Mouse (Mus musculus): Measurements from ENCODE around the gene Neu1. TPM values are rescaled to one million over a fixed set of nuclear protein-coding genes. Genes with fewer than 3 reads are reported as not detected.

Neu1 gene
- polyA plus RNA-seq, 1 experiment from 2014 or later, result 16.0 TPM

DNA sequence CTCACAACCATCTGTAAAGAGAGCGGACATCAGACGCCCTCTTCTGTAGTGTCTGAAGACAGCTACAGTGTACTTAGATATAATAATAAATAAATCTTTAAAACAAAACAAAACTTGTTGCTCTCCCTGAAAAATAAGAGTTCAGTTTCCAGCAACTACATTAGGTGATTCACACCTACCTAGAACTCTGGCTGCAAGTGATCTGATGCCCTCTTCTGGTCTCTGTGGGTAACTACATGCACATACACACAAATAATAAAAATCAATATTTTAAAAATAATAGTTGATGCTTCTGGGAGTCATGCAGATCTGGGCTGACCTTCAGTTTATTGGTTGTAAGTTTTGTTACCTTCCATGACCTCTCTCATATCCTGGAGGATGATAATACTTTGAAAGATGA is 53.2 kb downstream of the Neu1 start:
- Histone ChIP-seq H3K27ac (ENCODE audit: low read depth, low read length) (no peak overlapping the region), H3K36me3 (ENCODE audit: control insufficient read depth, insufficient read depth, low read length) (peaks cover 17% of the 10 kb centered on the region), H3K4me2 (no peak overlapping the region), H3K4me3 (ENCODE audit: low read depth, low read length) (no peak overlapping the region), H3K4me1 (ENCODE audit: control insufficient read depth, insufficient read depth, low read length) (peaks cover 9% of the 10 kb centered on the region), H3K27me3 (ENCODE audit: control insufficient read depth, insufficient read depth, low read length) (no peaks in the 10 kb centered on the region), H3K9me3 (replicated peaks; ENCODE audit: control insufficient read depth, low read length) (no peaks in the 10 kb centered on the region), H3K9ac (ENCODE audit: low read depth, low read length) (no peak overlapping the region)
- WGBS (ENCODE audit: insufficient replicate concordance), result 77% methylated on average over 2 of the region's 2 CpGs
- ATAC-seq (replicated peaks; ENCODE audit: insufficient number of reproducible peaks, low FRiP score, low TSS enrichment), result no peak

Other genes starting within 250 kb of the Neu1 start
- gene C4b, start 187.4 kb upstream of the Neu1 start, polyA plus RNA-seq (2014; fragmentation: Nextera tagmentation; extraction: Ambion mirVana), result not detected in 2 replicates
- not detected in 2 replicates for gene Cyp21a1, start 126.7 kb upstream of the Neu1 start, polyA plus RNA-seq (2014; fragmentation: Nextera tagmentation; extraction: Ambion mirVana)
- 15.7 and 17.8 TPM in 2 replicates for gene Stk19, start 94.3 kb upstream of the Neu1 start, polyA plus RNA-seq (2014; fragmentation: Nextera tagmentation; extraction: Ambion mirVana)
- gene Dxo, start 94.2 kb upstream of the Neu1 start, polyA plus RNA-seq (2014; fragmentation: Nextera tagmentation; extraction: Ambion mirVana), result 37.3 and 38.7 TPM in 2 replicates
- 24.3 and 30.3 TPM in 2 replicates for gene Skiv2l, start 81.0 kb upstream of the Neu1 start, polyA plus RNA-seq (2014; fragmentation: Nextera tagmentation; extraction: Ambion mirVana)
- 89.9 and 96.8 TPM in 2 replicates for gene Nelfe, start 80.9 kb upstream of the Neu1 start, polyA plus RNA-seq (2014; fragmentation: Nextera tagmentation; extraction: Ambion mirVana)
- 0.65 and 2.5 TPM in 2 replicates for gene Cfb, start 68.7 kb upstream of the Neu1 start, polyA plus RNA-seq (2014; fragmentation: Nextera tagmentation; extraction: Ambion mirVana)
- gene Zbtb12, start 51.8 kb upstream of the Neu1 start, polyA plus RNA-seq (2014; fragmentation: Nextera tagmentation; extraction: Ambion mirVana), result 0.52 and 0.59 TPM in 2 replicates
- not detected in 2 replicates for gene Gm20547, start 49.2 kb upstream of the Neu1 start, polyA plus RNA-seq (2014; fragmentation: Nextera tagmentation; extraction: Ambion mirVana)
- gene C2, start 33.0 kb upstream of the Neu1 start, polyA plus RNA-seq (2014; fragmentation: Nextera tagmentation; extraction: Ambion mirVana), result 0.70 and 0.94 TPM in 2 replicates
- gene Ehmt2, start 32.8 kb upstream of the Neu1 start, polyA plus RNA-seq (2014; fragmentation: Nextera tagmentation; extraction: Ambion mirVana), result 32.4 and 42.3 TPM in 2 replicates
- gene Slc44a4, start 16.8 kb upstream of the Neu1 start, polyA plus RNA-seq (2014; fragmentation: Nextera tagmentation; extraction: Ambion mirVana), result 0.10 and 0.13 TPM in 2 replicates
- gene Hspa1b, start 28.0 kb downstream of the Neu1 start, polyA plus RNA-seq (2014; fragmentation: Nextera tagmentation; extraction: Ambion mirVana), result 0.48 and 0.50 TPM in 2 replicates
- gene Gm20481, start 38.7 kb downstream of the Neu1 start, polyA plus RNA-seq (2014; fragmentation: Nextera tagmentation; extraction: Ambion mirVana), result not detected in 2 replicates
- gene Hspa1a, start 40.9 kb downstream of the Neu1 start, polyA plus RNA-seq (2014; fragmentation: Nextera tagmentation; extraction: Ambion mirVana), result 1.9 and 2.5 TPM in 2 replicates
- gene Hspa1l, start 41.5 kb downstream of the Neu1 start, polyA plus RNA-seq (2014; fragmentation: Nextera tagmentation; extraction: Ambion mirVana), result 1.7 and 4.0 TPM in 2 replicates
- 162 and 169 TPM in 2 replicates for gene Lsm2, start 50.6 kb downstream of the Neu1 start, polyA plus RNA-seq (2014; fragmentation: Nextera tagmentation; extraction: Ambion mirVana)
- gene Vars, start 69.7 kb downstream of the Neu1 start, polyA plus RNA-seq (2014; fragmentation: Nextera tagmentation; extraction: Ambion mirVana), result 55.7 and 59.7 TPM in 2 replicates
- 0.20 and 0.27 TPM in 2 replicates for gene Vwa7, start 85.3 kb downstream of the Neu1 start, polyA plus RNA-seq (2014; fragmentation: Nextera tagmentation; extraction: Ambion mirVana)
- gene Sapcd1, start 96.8 kb downstream of the Neu1 start, polyA plus RNA-seq (2014; fragmentation: Nextera tagmentation; extraction: Ambion mirVana), result 1.8 and 2.1 TPM in 2 replicates
- 4.4 and 4.6 TPM in 2 replicates for gene Msh5, start 115.5 kb downstream of the Neu1 start, polyA plus RNA-seq (2014; fragmentation: Nextera tagmentation; extraction: Ambion mirVana)
- 86.4 and 228 TPM in 2 replicates for gene Clic1, start 118.7 kb downstream of the Neu1 start, polyA plus RNA-seq (2014; fragmentation: Nextera tagmentation; extraction: Ambion mirVana)
- gene Ddah2, start 127.8 kb downstream of the Neu1 start, polyA plus RNA-seq (2014; fragmentation: Nextera tagmentation; extraction: Ambion mirVana), result 213 and 217 TPM in 2 replicates
- gene Ly6g6c, start 134.1 kb downstream of the Neu1 start, polyA plus RNA-seq (2014; fragmentation: Nextera tagmentation; extraction: Ambion mirVana), result not detected in 2 replicates
- 1.4 and 1.8 TPM in 2 replicates for gene Mpig6b, start 134.9 kb downstream of the Neu1 start, polyA plus RNA-seq (2014; fragmentation: Nextera tagmentation; extraction: Ambion mirVana)
- 0.42 TPM in 1 of 2 replicates, not detected in the other for gene Ly6g6e, start 145.6 kb downstream of the Neu1 start, polyA plus RNA-seq (2014; fragmentation: Nextera tagmentation; extraction: Ambion mirVana)
- 2.0 and 2.2 TPM in 2 replicates for gene Ly6g6d, start 146.8 kb downstream of the Neu1 start, polyA plus RNA-seq (2014; fragmentation: Nextera tagmentation; extraction: Ambion mirVana)
- gene Ly6g6f, start 154.4 kb downstream of the Neu1 start, polyA plus RNA-seq (2014; fragmentation: Nextera tagmentation; extraction: Ambion mirVana), result 1.8 TPM in 2 replicates
- gene Abhd16a, start 158.0 kb downstream of the Neu1 start, polyA plus RNA-seq (2014; fragmentation: Nextera tagmentation; extraction: Ambion mirVana), result 47.4 and 51.2 TPM in 2 replicates
- not detected in 2 replicates for gene Ly6g5c, start 177.0 kb downstream of the Neu1 start, polyA plus RNA-seq (2014; fragmentation: Nextera tagmentation; extraction: Ambion mirVana)
- gene Ly6g5b, start 184.2 kb downstream of the Neu1 start, polyA plus RNA-seq (2014; fragmentation: Nextera tagmentation; extraction: Ambion mirVana), result 0.36 and 0.56 TPM in 2 replicates
- gene Gpank1, start 190.2 kb downstream of the Neu1 start, polyA plus RNA-seq (2014; fragmentation: Nextera tagmentation; extraction: Ambion mirVana), result 15.7 and 17.2 TPM in 2 replicates
- 221 and 222 TPM in 2 replicates for gene Csnk2b, start 190.8 kb downstream of the Neu1 start, polyA plus RNA-seq (2014; fragmentation: Nextera tagmentation; extraction: Ambion mirVana)
- 8.4 and 10.8 TPM in 2 replicates for gene D17H6S53E, start 195.1 kb downstream of the Neu1 start, polyA plus RNA-seq (2014; fragmentation: Nextera tagmentation; extraction: Ambion mirVana)
- gene Apom, start 200.8 kb downstream of the Neu1 start, polyA plus RNA-seq (2014; fragmentation: Nextera tagmentation; extraction: Ambion mirVana), result 2.3 and 12.9 TPM in 2 replicates
- 72.5 and 77.4 TPM in 2 replicates for gene Bag6, start 203.9 kb downstream of the Neu1 start, polyA plus RNA-seq (2014; fragmentation: Nextera tagmentation; extraction: Ambion mirVana)
- gene Prrc2a, start 233.6 kb downstream of the Neu1 start, polyA plus RNA-seq (2014; fragmentation: Nextera tagmentation; extraction: Ambion mirVana), result 128 and 163 TPM in 2 replicates
- gene Aif1, start 244.8 kb downstream of the Neu1 start, polyA plus RNA-seq (2014; fragmentation: Nextera tagmentation; extraction: Ambion mirVana), result 2.7 and 4.2 TPM in 2 replicates

Data from heart, embryonic 11.5 days (tissue).